Mouse (Mus musculus): ENCODE measurements around the gene Adamtsl1. TPM values are rescaled to one million over a fixed set of nuclear protein-coding genes. Genes with fewer than 3 reads are reported as not detected.

The Adamtsl1 gene
- polyA plus RNA-seq, 1 experiment = 0.48 TPM

DNA sequence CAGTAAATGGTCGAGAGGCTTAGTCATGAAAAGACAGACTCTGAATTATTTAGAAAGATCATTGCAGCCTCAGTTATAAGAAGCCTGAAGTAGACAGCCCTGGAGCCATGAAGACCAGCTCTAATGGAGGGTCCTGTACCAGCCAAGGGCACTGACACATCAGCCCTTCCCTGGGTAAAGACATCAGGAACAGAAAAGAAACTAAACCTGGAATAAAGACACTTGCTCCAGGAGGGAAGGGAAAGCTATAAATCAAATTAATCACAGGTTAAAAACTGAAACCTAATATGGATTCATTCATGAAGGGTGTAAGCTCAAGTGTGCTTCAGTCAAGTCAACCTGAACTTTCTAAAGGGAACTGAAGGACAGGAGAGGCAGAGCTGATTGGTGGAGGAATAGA, 645.4 kb downstream of the Adamtsl1 start:
- Histone ChIP-seq H3K36me3 (ENCODE audit: control insufficient read depth, insufficient read depth) (no peaks in the 10 kb centered on the region), H3ac (ENCODE audit: control insufficient read depth, insufficient read length, low read depth) (no peak overlapping the region), H3K27me3 (ENCODE audit: control insufficient read depth, insufficient read depth, insufficient read length) (no peaks in the 10 kb centered on the region), H3K4me3 (ENCODE audit: insufficient read depth, poor library complexity, severe bottlenecking) (no peak overlapping the region), H3K79me3 (ENCODE audit: low read depth) (no peaks in the 10 kb centered on the region), H3K79me2 (ENCODE audit: control insufficient read depth, insufficient read depth) (no peaks in the 10 kb centered on the region)
- TF ChIP-seq FOSL1 (IDR thresholded peaks at IDR 0.05; ENCODE audit: insufficient read depth, low read length, poor library complexity, severe bottlenecking) = no peak
- no peak for TF ChIP-seq MYOG (IDR thresholded peaks at IDR 0.05; ENCODE audit: control insufficient read depth, extremely low read depth, insufficient read length)
- TF ChIP-seq MYOD1 (IDR thresholded peaks at IDR 0.05; ENCODE audit: control insufficient read depth, insufficient read length, low read depth) = no peak
- no peak for TF ChIP-seq CTCF (IDR thresholded peaks at IDR 0.05; ENCODE audit: control insufficient read depth, insufficient read depth, insufficient read length)
- no peak for TF ChIP-seq CEBPB (IDR thresholded peaks at IDR 0.05; ENCODE audit: low read depth)
- TF ChIP-seq MAX (IDR thresholded peaks at IDR 0.05) = no peak
- no peak for TF ChIP-seq USF1 (IDR thresholded peaks at IDR 0.05; ENCODE audit: low read depth)

GRCm38 (mm10) chr4:86170763-86171162, 656.8 kb downstream of the Adamtsl1 start:
- H3K36me3 ChIP-seq (ENCODE audit: control insufficient read depth, insufficient read depth) = no peaks in the 10 kb centered on the region
- no peaks in the 10 kb centered on the region for H3K79me3 ChIP-seq (ENCODE audit: low read depth)
- TF ChIP-seq MYOD1 (IDR thresholded peaks at IDR 0.05; ENCODE audit: control insufficient read depth, insufficient read length, low read depth) = no peak
- no peak for TF ChIP-seq FOSL1 (IDR thresholded peaks at IDR 0.05; ENCODE audit: insufficient read depth, low read length, poor library complexity, severe bottlenecking)
- TF ChIP-seq MYOG (IDR thresholded peaks at IDR 0.05; ENCODE audit: control insufficient read depth, extremely low read depth, insufficient read length) = no peak
- TF ChIP-seq CEBPB (IDR thresholded peaks at IDR 0.05; ENCODE audit: low read depth) = no peak
- no peak for TF ChIP-seq CTCF (IDR thresholded peaks at IDR 0.05; ENCODE audit: control insufficient read depth, insufficient read depth, insufficient read length)
- no peak for TF ChIP-seq USF1 (IDR thresholded peaks at IDR 0.05; ENCODE audit: low read depth)
- TF ChIP-seq MAX (IDR thresholded peaks at IDR 0.05) = no peak
- no peak overlapping the region for H3K4me3 ChIP-seq (ENCODE audit: insufficient read depth, poor library complexity, severe bottlenecking)
- no peaks in the 10 kb centered on the region for H3K79me2 ChIP-seq (ENCODE audit: control insufficient read depth, insufficient read depth)
- no peak overlapping the region for H3ac ChIP-seq (ENCODE audit: control insufficient read depth, insufficient read length, low read depth)
- H3K27me3 ChIP-seq (ENCODE audit: control insufficient read depth, insufficient read depth, insufficient read length) = no peaks in the 10 kb centered on the region

DNA sequence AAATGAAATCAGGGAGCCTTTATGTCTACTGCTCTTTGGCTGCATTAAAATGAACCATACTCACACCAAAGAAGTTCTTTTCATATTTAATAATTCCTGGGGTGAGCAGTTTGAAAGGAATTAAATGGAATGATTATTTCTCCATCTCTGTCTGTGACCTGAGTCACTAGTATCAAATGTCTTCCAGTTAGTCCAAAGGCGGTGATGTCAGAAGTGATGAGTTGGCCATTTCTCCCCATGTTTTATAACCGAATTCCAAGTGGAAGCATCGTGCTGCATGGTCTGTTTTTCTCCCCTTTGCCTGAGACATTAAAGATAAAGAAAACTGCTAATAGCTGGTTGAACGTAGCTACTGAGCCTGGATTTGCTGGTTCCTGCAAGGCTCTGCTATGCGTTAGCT, 657.5 kb downstream of the Adamtsl1 start:
- Histone ChIP-seq H3ac (ENCODE audit: control insufficient read depth, insufficient read length, low read depth) (no peak overlapping the region), H3K79me2 (ENCODE audit: control insufficient read depth, insufficient read depth) (no peaks in the 10 kb centered on the region), H3K4me3 (ENCODE audit: insufficient read depth, poor library complexity, severe bottlenecking) (no peak overlapping the region), H3K36me3 (ENCODE audit: control insufficient read depth, insufficient read depth) (no peaks in the 10 kb centered on the region), H3K79me3 (ENCODE audit: low read depth) (no peaks in the 10 kb centered on the region), H3K27me3 (ENCODE audit: control insufficient read depth, insufficient read depth, insufficient read length) (no peaks in the 10 kb centered on the region)
- TF ChIP-seq CEBPB (IDR thresholded peaks at IDR 0.05; ENCODE audit: low read depth) = no peak
- TF ChIP-seq CTCF (IDR thresholded peaks at IDR 0.05; ENCODE audit: control insufficient read depth, insufficient read depth, insufficient read length) = no peak
- TF ChIP-seq MAX (IDR thresholded peaks at IDR 0.05) = no peak
- TF ChIP-seq MYOG (IDR thresholded peaks at IDR 0.05; ENCODE audit: control insufficient read depth, extremely low read depth, insufficient read length) = no peak
- TF ChIP-seq FOSL1 (IDR thresholded peaks at IDR 0.05; ENCODE audit: insufficient read depth, low read length, poor library complexity, severe bottlenecking) = no peak
- TF ChIP-seq USF1 (IDR thresholded peaks at IDR 0.05; ENCODE audit: low read depth) = no peak
- no peak for TF ChIP-seq MYOD1 (IDR thresholded peaks at IDR 0.05; ENCODE audit: control insufficient read depth, insufficient read length, low read depth)

DNA sequence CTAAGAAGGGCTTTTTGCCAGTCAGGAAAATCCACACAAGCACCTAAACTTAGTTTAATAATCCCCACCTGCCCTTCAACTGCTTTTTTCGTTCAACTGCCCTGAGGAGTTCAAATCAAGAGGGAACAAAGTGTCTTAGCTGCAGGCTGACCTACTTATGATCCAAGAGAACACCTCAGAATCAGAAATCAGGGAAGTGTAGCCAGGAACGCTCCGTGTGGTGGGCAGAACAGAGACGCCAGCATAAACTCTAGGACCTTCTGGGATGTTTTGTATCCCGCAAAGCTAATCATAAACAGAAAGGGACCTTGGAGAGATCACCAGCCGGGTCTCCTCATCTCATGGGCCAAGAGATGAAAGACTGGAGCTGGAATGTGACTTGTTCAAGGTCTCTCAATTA, 663.5 kb downstream of the Adamtsl1 start:
- H3K4me3 ChIP-seq (ENCODE audit: insufficient read depth, poor library complexity, severe bottlenecking) = no peak overlapping the region
- TF ChIP-seq CTCF (IDR thresholded peaks at IDR 0.05; ENCODE audit: control insufficient read depth, insufficient read depth, insufficient read length) (no peak), FOSL1 (IDR thresholded peaks at IDR 0.05; ENCODE audit: insufficient read depth, low read length, poor library complexity, severe bottlenecking) (no peak), CEBPB (IDR thresholded peaks at IDR 0.05; ENCODE audit: low read depth) (no peak), MYOG (IDR thresholded peaks at IDR 0.05; ENCODE audit: control insufficient read depth, extremely low read depth, insufficient read length) (no peak), USF1 (IDR thresholded peaks at IDR 0.05; ENCODE audit: low read depth) (no peak), MAX (IDR thresholded peaks at IDR 0.05) (no peak), MYOD1 (IDR thresholded peaks at IDR 0.05; ENCODE audit: control insufficient read depth, insufficient read length, low read depth) (no peak)
- no peaks in the 10 kb centered on the region for H3K79me3 ChIP-seq (ENCODE audit: low read depth)
- no peaks in the 10 kb centered on the region for H3K79me2 ChIP-seq (ENCODE audit: control insufficient read depth, insufficient read depth)
- no peaks in the 10 kb centered on the region for H3K36me3 ChIP-seq (ENCODE audit: control insufficient read depth, insufficient read depth)
- H3ac ChIP-seq (ENCODE audit: control insufficient read depth, insufficient read length, low read depth) = no peak overlapping the region
- no peaks in the 10 kb centered on the region for H3K27me3 ChIP-seq (ENCODE audit: control insufficient read depth, insufficient read depth, insufficient read length)

GRCm38 (mm10) chr4:86178116-86178515, 664.1 kb downstream of the Adamtsl1 start:
- no peak for TF ChIP-seq CTCF (IDR thresholded peaks at IDR 0.05; ENCODE audit: control insufficient read depth, insufficient read depth, insufficient read length)
- TF ChIP-seq CEBPB (IDR thresholded peaks at IDR 0.05; ENCODE audit: low read depth) = no peak
- TF ChIP-seq FOSL1 (IDR thresholded peaks at IDR 0.05; ENCODE audit: insufficient read depth, low read length, poor library complexity, severe bottlenecking) = no peak
- TF ChIP-seq MAX (IDR thresholded peaks at IDR 0.05) = no peak
- no peak for TF ChIP-seq MYOD1 (IDR thresholded peaks at IDR 0.05; ENCODE audit: control insufficient read depth, insufficient read length, low read depth)
- no peak for TF ChIP-seq USF1 (IDR thresholded peaks at IDR 0.05; ENCODE audit: low read depth)
- TF ChIP-seq MYOG (IDR thresholded peaks at IDR 0.05; ENCODE audit: control insufficient read depth, extremely low read depth, insufficient read length) = no peak
- H3K79me3 ChIP-seq (ENCODE audit: low read depth) = no peaks in the 10 kb centered on the region
- H3ac ChIP-seq (ENCODE audit: control insufficient read depth, insufficient read length, low read depth) = no peak overlapping the region
- no peak overlapping the region for H3K4me3 ChIP-seq (ENCODE audit: insufficient read depth, poor library complexity, severe bottlenecking)
- no peaks in the 10 kb centered on the region for H3K27me3 ChIP-seq (ENCODE audit: control insufficient read depth, insufficient read depth, insufficient read length)
- no peaks in the 10 kb centered on the region for H3K36me3 ChIP-seq (ENCODE audit: control insufficient read depth, insufficient read depth)
- no peaks in the 10 kb centered on the region for H3K79me2 ChIP-seq (ENCODE audit: control insufficient read depth, insufficient read depth)

- TF ChIP-seq CEBPB (IDR thresholded peaks at IDR 0.05; ENCODE audit: low read depth) = no peak
- TF ChIP-seq USF1 (IDR thresholded peaks at IDR 0.05; ENCODE audit: low read depth) = no peak
- TF ChIP-seq MYOD1 (IDR thresholded peaks at IDR 0.05; ENCODE audit: control insufficient read depth, insufficient read length, low read depth) = no peak
- TF ChIP-seq MYOG (IDR thresholded peaks at IDR 0.05; ENCODE audit: control insufficient read depth, extremely low read depth, insufficient read length) = no peak
- no peak for TF ChIP-seq MAX (IDR thresholded peaks at IDR 0.05)
- no peak for TF ChIP-seq CTCF (IDR thresholded peaks at IDR 0.05; ENCODE audit: control insufficient read depth, insufficient read depth, insufficient read length)
- no peak for TF ChIP-seq FOSL1 (IDR thresholded peaks at IDR 0.05; ENCODE audit: insufficient read depth, low read length, poor library complexity, severe bottlenecking)
- Histone ChIP-seq H3K36me3 (ENCODE audit: control insufficient read depth, insufficient read depth) (no peaks in the 10 kb centered on the region), H3K79me2 (ENCODE audit: control insufficient read depth, insufficient read depth) (no peaks in the 10 kb centered on the region), H3K4me3 (ENCODE audit: insufficient read depth, poor library complexity, severe bottlenecking) (no peak overlapping the region), H3K27me3 (ENCODE audit: control insufficient read depth, insufficient read depth, insufficient read length) (no peaks in the 10 kb centered on the region), H3K79me3 (ENCODE audit: low read depth) (no peaks in the 10 kb centered on the region), H3ac (ENCODE audit: control insufficient read depth, insufficient read length, low read depth) (no peak overlapping the region)
Measured at GRCm38 (mm10) chr4:86183701-86184173, 669.8 kb downstream of the Adamtsl1 start.
